Mouse (Mus musculus) MEL (cell line): ENCODE data around the gene Cdkn3. TPM values are rescaled to one million over a fixed set of nuclear protein-coding genes. Genes with fewer than 3 reads are reported as not detected.

ENCODE experiments used
- DNase-seq: peaks from one replicate; pipeline ENCODE4 v3.0.0; 2011; ENCODE audit warnings: low read depth, low spot score
- H3K27ac ChIP-seq: 2 replicates; pipeline ENCODE4 v1.5.1; 2012; ENCODE audit warnings: low read depth, mild to moderate bottlenecking, control low read depth, low read length, moderate library complexity; ENCODE audit not compliant: control insufficient read depth
- H3K27me3 ChIP-seq, 2 experiments: fragments of 150-350 bp in 1 of 2; sonication (generic) in 1 of 2; 2 replicates each; pipeline ENCODE4 v1.6.1; 2012; ENCODE audit warnings: low read length in 2 of 2, mild to moderate bottlenecking in 2 of 2, improper control_type of control experiment in 1 of 2, moderate library complexity in 1 of 2; ENCODE audit not compliant: insufficient read depth in 2 of 2, control insufficient read depth in 1 of 2
- H3K36me3 ChIP-seq, 2 experiments: 2 replicates each; pipeline ENCODE4 v1.6.1; 2012 to 2014; ENCODE audit warnings: low read length in 2 of 2, improper control_type of control experiment in 1 of 2, inconsistent platforms in 1 of 2, mild to moderate bottlenecking in 1 of 2; ENCODE audit not compliant: insufficient read depth in 2 of 2, control insufficient read depth in 1 of 2
- H3K4me1 ChIP-seq, 2 experiments: fragments of 150-350 bp in 1 of 2; sonication (generic) in 1 of 2; 2 replicates each; pipeline ENCODE4 v1.6.1; 2012; ENCODE audit warnings: low read length in 2 of 2, improper control_type of control experiment in 1 of 2, mild to moderate bottlenecking in 1 of 2; ENCODE audit not compliant: insufficient read depth in 2 of 2, control insufficient read depth in 1 of 2
- H3K4me3 ChIP-seq, 2 experiments: fragments of 150-350 bp in 1 of 2; sonication (generic) in 1 of 2; 2 replicates each; pipeline ENCODE4 v1.5.1; 2012; ENCODE audit warnings: low read depth in 2 of 2, low read length in 2 of 2, mild to moderate bottlenecking in 2 of 2, moderate library complexity in 2 of 2, control low read depth in 1 of 2, improper control_type of control experiment in 1 of 2; ENCODE audit not compliant: control insufficient read depth in 1 of 2, insufficient read depth in 1 of 2
- H3K79me2 ChIP-seq: 2 replicates; pipeline ENCODE4 v1.6.1; 2012; ENCODE audit warnings: mild to moderate bottlenecking, low read length, moderate library complexity; ENCODE audit not compliant: control insufficient read depth, poor library complexity, insufficient read depth
- H3K9ac ChIP-seq: 2 replicates; pipeline ENCODE4 v1.6.1; 2012; ENCODE audit warnings: low read depth, mild to moderate bottlenecking, control low read depth, low read length, moderate library complexity; ENCODE audit not compliant: control insufficient read depth, poor library complexity, severe bottlenecking
- H3K9me3 ChIP-seq: fragments of 150-350 bp; sonication (generic); replicated peaks from 2 replicates; pipeline ENCODE4 v1.6.1; 2012; ENCODE audit warnings: mild to moderate bottlenecking, low read length, improper control_type of control experiment, moderate library complexity; ENCODE audit not compliant: insufficient read depth
- BHLHE40 ChIP-seq: IDR thresholded peaks from 2 replicates; pipeline ENCODE4 v1.6.1; 2012; ENCODE audit warnings: low read depth, mild to moderate bottlenecking, inconsistent platforms, low read length, improper control_type of control experiment, borderline replicate concordance
- CTCF ChIP-seq, 3 experiments: IDR thresholded peaks in 2 of 3; conservative IDR thresholded peaks in 1 of 3; 2 replicates each; pipeline ENCODE4 v1.5.1; 2011 to 2012; ENCODE audit warnings: low read length in 3 of 3, low read depth in 2 of 3, mild to moderate bottlenecking in 2 of 3, improper control_type of control experiment in 1 of 3, inconsistent platforms in 1 of 3, mixed read lengths in 1 of 3, moderate library complexity in 1 of 3; ENCODE audit not compliant: control insufficient read depth in 1 of 3, insufficient read depth in 1 of 3, poor library complexity in 1 of 3, severe bottlenecking in 1 of 3
- JUND ChIP-seq: IDR thresholded peaks from 2 replicates; pipeline ENCODE4 v1.6.1; 2011; ENCODE audit warnings: low read depth, mild to moderate bottlenecking, improper control_type of control experiment, low read length
- MAFK ChIP-seq: IDR thresholded peaks from 2 replicates; pipeline ENCODE4 v1.6.1; 2011; ENCODE audit warnings: low read depth, mild to moderate bottlenecking, low read length, improper control_type of control experiment, borderline replicate concordance
- MAZ ChIP-seq: IDR thresholded peaks from 2 replicates; pipeline ENCODE4 v1.6.1; 2012; ENCODE audit warnings: low read depth, mild to moderate bottlenecking, inconsistent platforms, low read length, improper control_type of control experiment
- MYC ChIP-seq: IDR thresholded peaks from 2 replicates; pipeline ENCODE4 v1.6.1; 2011; ENCODE audit warnings: low read depth, mild to moderate bottlenecking, low read length, improper control_type of control experiment, moderate library complexity
- RAD21 ChIP-seq: IDR thresholded peaks from 2 replicates; pipeline ENCODE4 v1.6.1; 2011; ENCODE audit warnings: mild to moderate bottlenecking, low read depth, low read length, improper control_type of control experiment
- RCOR1 ChIP-seq: IDR thresholded peaks from 2 replicates; pipeline ENCODE4 v1.6.1; 2012; ENCODE audit warnings: low read depth, mild to moderate bottlenecking, inconsistent platforms, low read length, improper control_type of control experiment
- SIN3A ChIP-seq: IDR thresholded peaks from 2 replicates; pipeline ENCODE4 v1.6.1; 2012; ENCODE audit warnings: low read length, improper control_type of control experiment, inconsistent platforms
- SMC3 ChIP-seq: IDR thresholded peaks from 2 replicates; pipeline ENCODE4 v1.6.1; 2011; ENCODE audit warnings: low read depth, low read length, improper control_type of control experiment
- TAL1 ChIP-seq: IDR thresholded peaks from 2 replicates; pipeline ENCODE4 v1.6.1; 2012; ENCODE audit warnings: mild to moderate bottlenecking, inconsistent platforms, low read length, moderate library complexity, mixed read lengths
- TCF12 ChIP-seq: IDR thresholded peaks from 2 replicates; pipeline ENCODE4 v1.6.1; 2014; ENCODE audit warnings: low read depth, mild to moderate bottlenecking, inconsistent platforms, low read length, improper control_type of control experiment, moderate library complexity
- ZC3H11A ChIP-seq: IDR thresholded peaks from 2 replicates; pipeline ENCODE4 v1.6.1; 2012; ENCODE audit warnings: low read depth, mild to moderate bottlenecking, inconsistent platforms, low read length, improper control_type of control experiment
- polyA plus RNA-seq, 2 experiments: library from polyadenylated mRNA; stranded (reverse) in 1 of 2; unstranded in 1 of 2; fragments of >175 nt in 1 of 2; fragments of >200 nt in 1 of 2; gene quantifications; 2 replicates each; pipeline versions ENCODE4 v1.2.1 to v1.2.4; 2012; ENCODE audit warnings: low replicate concordance in 2 of 2, low read depth in 1 of 2; ENCODE audit not compliant: insufficient read length in 2 of 2, insufficient read depth in 1 of 2, missing spikeins in 1 of 2
- total RNA-seq: library from RNA; depleted of rRNA; stranded (reverse); fragments of 300-350 nt; gene quantifications from 2 replicates; pipeline ENCODE4 v1.2.3, GENCODE M21; 2012

The Cdkn3 gene
- total and polyA plus RNA-seq, 3 experiments = 15.7 to 19.6 TPM; not detected in 1

DNA sequence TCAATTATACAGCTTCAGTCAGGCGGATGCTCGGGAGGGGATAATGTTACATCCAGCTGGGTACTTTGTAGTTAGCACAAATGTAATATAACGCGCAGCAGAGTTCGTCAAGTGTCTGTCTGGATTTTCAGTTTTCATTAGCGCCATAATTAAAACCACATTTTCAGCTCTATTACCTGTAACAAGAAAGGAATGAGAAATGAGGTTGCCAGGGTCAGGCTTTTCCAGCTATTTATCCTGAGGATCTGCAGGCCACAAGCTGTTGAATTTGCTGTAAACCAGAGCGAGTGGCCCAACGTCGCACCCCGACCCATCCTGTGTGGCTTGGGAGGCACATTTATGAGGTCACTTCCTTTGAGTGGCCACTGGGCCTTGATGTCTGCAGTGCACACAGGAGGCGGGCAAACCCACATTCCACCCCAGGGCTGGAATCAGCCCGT is 41.8 kb upstream of the Cdkn3 start:
- H3K9ac ChIP-seq = no peak overlapping the region
- H3K36me3 ChIP-seq = no peaks in the 10 kb centered on the region
- TF ChIP-seq TCF12 (no peak), SIN3A (no peak), MAFK (no peak), JUND (no peak), TAL1 (no peak), MYC (no peak)
- H3K4me1 ChIP-seq = no peaks in the 10 kb centered on the region
- H3K9me3 ChIP-seq = no peaks in the 10 kb centered on the region
- H3K27ac ChIP-seq = no peak overlapping the region
- H3K27me3 ChIP-seq = no peaks in the 10 kb centered on the region
- no peak for DNase-seq
- H3K4me3 ChIP-seq = no peak overlapping the region
- no peaks in the 10 kb centered on the region for H3K79me2 ChIP-seq

DNA sequence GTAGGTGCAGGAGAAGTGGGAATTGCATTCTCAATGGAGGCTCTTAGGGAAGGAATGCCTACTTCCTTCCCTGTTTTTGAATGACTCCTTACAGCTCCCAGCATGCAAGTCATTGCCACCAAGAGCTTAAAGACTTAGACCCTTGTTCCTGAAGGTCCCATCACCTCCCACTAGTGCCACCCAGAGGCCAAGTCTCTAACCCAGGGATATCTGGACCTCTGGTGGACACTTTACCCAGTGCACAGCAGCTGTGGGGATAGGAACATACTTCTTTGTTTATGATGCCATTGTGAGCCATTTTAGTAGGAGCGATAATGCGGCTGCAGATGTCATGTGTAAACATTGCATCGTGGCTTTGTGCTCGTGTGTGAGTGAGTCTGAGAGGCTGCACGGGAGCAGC is 38.3 kb upstream of the Cdkn3 start:
- no peaks in the 10 kb centered on the region; a peak in 1 of 4 replicates for H3K27me3 ChIP-seq
- H3K4me3 ChIP-seq = no peak overlapping the region
- no peaks in the 10 kb centered on the region for H3K4me1 ChIP-seq
- H3K79me2 ChIP-seq = no peaks in the 10 kb centered on the region
- DNase-seq = peak; percentile 12
- H3K36me3 ChIP-seq = no peaks in the 10 kb centered on the region
- TF ChIP-seq CTCF (IDR thresholded peaks at IDR 0.05 in 2 of 3, conservative IDR thresholded peaks at IDR 0.05 in 1 of 3; ENCODE audit: control insufficient read depth in 1 of 3, insufficient read depth in 1 of 3, low read depth in 2 of 3, low read length in 3 of 3, poor library complexity in 1 of 3, severe bottlenecking in 1 of 3) (peak; percentile 12 to 57 (median 38); a peak in 4 of 6 replicates), MAFK (no peak), RAD21 (peak; percentile 16)
- no peak overlapping the region for H3K27ac ChIP-seq
- no peak overlapping the region for H3K9ac ChIP-seq
- no peaks in the 10 kb centered on the region for H3K9me3 ChIP-seq

DNA sequence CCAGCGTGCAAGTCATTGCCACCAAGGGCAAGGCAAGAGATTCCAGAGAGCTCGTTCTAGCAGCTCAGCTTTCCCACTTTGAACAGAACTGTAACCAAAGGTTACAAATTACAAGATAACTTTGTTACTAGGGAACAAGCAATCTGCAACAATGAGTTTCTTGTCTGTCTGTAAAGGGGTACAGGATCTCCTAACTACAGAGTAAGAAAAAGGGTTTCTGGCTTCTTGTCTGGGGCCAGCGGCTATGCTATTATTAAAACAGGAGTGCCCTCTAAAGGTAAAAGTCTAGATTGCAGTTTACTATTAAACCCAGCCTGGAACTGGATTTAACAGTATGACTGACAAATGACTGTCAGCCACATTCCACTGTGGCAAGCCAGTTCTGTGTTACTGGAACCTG is 36.5 kb upstream of the Cdkn3 start:
- Histone ChIP-seq H3K9me3 (no peaks in the 10 kb centered on the region), H3K27ac (no peak overlapping the region), H3K36me3 (no peaks in the 10 kb centered on the region), H3K27me3 (no peaks in the 10 kb centered on the region; a peak in 1 of 4 replicates), H3K9ac (no peak overlapping the region), H3K4me1 (no peaks in the 10 kb centered on the region), H3K4me3 (no peak overlapping the region), H3K79me2 (no peaks in the 10 kb centered on the region)
- DNase-seq = peak; percentile 62
- TF ChIP-seq MAZ (no peak), ZC3H11A (peak; percentile 83), CTCF (IDR thresholded peaks at IDR 0.05 in 2 of 3, conservative IDR thresholded peaks at IDR 0.05 in 1 of 3; ENCODE audit: control insufficient read depth in 1 of 3, insufficient read depth in 1 of 3, low read depth in 2 of 3, low read length in 3 of 3, poor library complexity in 1 of 3, severe bottlenecking in 1 of 3) (peak; percentile 8 to 84 (median 54); a peak in 5 of 6 replicates), BHLHE40 (no peak), RCOR1 (no peak), SMC3 (peak; percentile 73), RAD21 (peak; percentile 97)
